Mouse (Mus musculus) thymus, adult 2 months (tissue): Measurements from ENCODE around the gene Otx2. TPM values are rescaled to one million over a fixed set of nuclear protein-coding genes. Genes with fewer than 3 reads are reported as not detected.

ENCODE experiments used
- DNase-seq: peaks from one replicate; pipeline ENCODE4 v3.0.0; 2021
- H3K27ac ChIP-seq: fragments of 200-500 bp; 2 replicates; pipeline ENCODE4 v1.5.1; 2012; ENCODE audit warnings: low read length, control low read depth; ENCODE audit not compliant: control insufficient read depth, insufficient read depth
- H3K27me3 ChIP-seq: fragments of 200-500 bp; 2 replicates; pipeline ENCODE4 v1.6.1; 2012; ENCODE audit warnings: mild to moderate bottlenecking, low read length, moderate library complexity, mixed read lengths; ENCODE audit not compliant: control insufficient read depth, insufficient read depth
- H3K36me3 ChIP-seq: fragments of 200-500 bp; 2 replicates; pipeline ENCODE4 v1.6.1; 2012; ENCODE audit warnings: mild to moderate bottlenecking, low read length, moderate library complexity; ENCODE audit not compliant: control insufficient read depth, insufficient read depth
- H3K4me1 ChIP-seq: fragments of 200-500 bp; replicated peaks from 2 replicates; pipeline ENCODE4 v1.6.1; 2012; ENCODE audit warnings: low read length; ENCODE audit not compliant: control insufficient read depth, insufficient read depth
- H3K4me3 ChIP-seq: fragments of 200-500 bp; 2 replicates; pipeline ENCODE4 v1.5.1; 2012; ENCODE audit warnings: mild to moderate bottlenecking, low read length, control low read depth, moderate library complexity; ENCODE audit not compliant: control insufficient read depth, insufficient read depth
- CTCF ChIP-seq: fragments of 200-500 bp; IDR thresholded peaks from 2 replicates; pipeline ENCODE4 v1.5.1; 2012; ENCODE audit warnings: mild to moderate bottlenecking, control low read depth, low read length, moderate library complexity, borderline replicate concordance; ENCODE audit not compliant: control insufficient read depth, poor library complexity, insufficient read depth; ENCODE audit errors: extremely low read depth
- POLR2A ChIP-seq: fragments of 200-500 bp; IDR thresholded peaks from 2 replicates; pipeline ENCODE4 v1.6.1; 2012; ENCODE audit warnings: mild to moderate bottlenecking, low read length, control low read depth, moderate library complexity; ENCODE audit not compliant: control insufficient read depth, poor library complexity, insufficient read depth; ENCODE audit errors: extremely low read depth
- WGBS: fragments of 180-500 bp; shearing (Covaris S2); methylation state at CpG from one replicate; pipeline ENCODE4 v1.1.7; 2018; 5-methylcytosine and 5-hydroxymethylcytosine counted together
- polyA plus RNA-seq: library from polyadenylated mRNA; depleted of rRNA; stranded (reverse); fragments of >200 nt; gene quantifications from 2 replicates; pipeline ENCODE4 v1.2.3, GENCODE M21; 2012; rRNA removed

The Otx2 gene
- polyA plus RNA-seq, 1 experiment = not detected

GRCm38 (mm10) chr14:48616361-48616760 lies 57.3 kb downstream of the Otx2 start:
- no peak overlapping the region for H3K27ac ChIP-seq
- TF ChIP-seq POLR2A (no peak), CTCF (no peak)
- DNase-seq = no peak
- no peaks in the 10 kb centered on the region for H3K4me1 ChIP-seq
- no peaks in the 10 kb centered on the region for H3K36me3 ChIP-seq
- no peak overlapping the region for H3K4me3 ChIP-seq
- WGBS = 88% methylated on average over 5 of the region's 5 CpGs
- no peaks in the 10 kb centered on the region for H3K27me3 ChIP-seq

DNA sequence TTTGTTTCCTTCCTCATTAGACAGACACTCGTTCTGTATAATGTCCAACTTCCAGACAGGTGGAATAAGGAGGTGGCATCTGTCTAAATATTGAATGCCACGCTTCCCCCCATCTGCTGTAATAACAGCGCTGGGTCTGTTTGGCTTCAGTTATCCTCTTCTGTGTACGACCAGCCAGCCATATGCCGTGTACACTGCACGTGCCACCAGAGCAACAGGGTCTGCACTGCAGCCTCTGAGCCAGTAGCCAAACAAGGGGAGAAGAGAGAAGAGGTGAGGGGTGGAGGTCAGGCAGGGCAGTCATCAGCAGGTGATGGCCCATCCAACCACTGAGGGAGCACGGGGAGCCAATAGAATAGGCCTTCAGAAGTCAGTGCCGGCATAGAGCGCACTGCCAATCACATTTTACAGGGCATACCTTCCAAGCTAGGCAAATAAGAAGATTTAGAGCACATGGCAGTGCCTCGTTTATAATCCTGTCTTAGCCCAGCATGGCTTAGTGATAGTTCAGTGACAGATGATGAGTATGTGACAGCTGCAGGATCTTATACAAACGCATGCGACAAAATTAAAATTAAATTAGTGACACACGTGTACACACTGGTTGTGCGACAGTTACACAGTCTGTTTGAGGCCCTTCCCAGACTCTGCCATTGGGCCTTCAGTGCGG lies 64.8 kb downstream of the Otx2 start:
- Histone ChIP-seq H3K27me3 (no peaks in the 10 kb centered on the region), H3K36me3 (no peaks in the 10 kb centered on the region), H3K4me3 (no peak overlapping the region), H3K27ac (no peak overlapping the region), H3K4me1 (no peaks in the 10 kb centered on the region)
- DNase-seq = no peak
- WGBS = 90% methylated on average over 15 of the region's 15 CpGs
- no peak for TF ChIP-seq CTCF
- no peak for TF ChIP-seq POLR2A

Other genes with a start within 250 kb of the Otx2 start
- gene Tmem260, start 227.7 kb downstream of the Otx2 start, polyA plus RNA-seq = 36.1 and 49.9 TPM in 2 replicates